Mouse (Mus musculus) intestine, postnatal 0 days (tissue): Measurements from ENCODE around the gene Herpud1. TPM values are rescaled to one million over a fixed set of nuclear protein-coding genes. Genes with fewer than 3 reads are reported as not detected.

ENCODE experiments used
- ATAC-seq: fragments of 200-750 bp; cut with Nextera tagmentation; 2 replicates; pipeline ENCODE4 v1.8.0; 2017; ENCODE audit warnings: mild to moderate bottlenecking, moderate TSS enrichment, moderate library complexity
- H3K27ac ChIP-seq: fragments of 300-500 bp; sonication (generic); 2 replicates; pipeline ENCODE4 v1.5.1; 2014; ENCODE audit warnings: mild to moderate bottlenecking, low read depth, low read length, moderate library complexity
- H3K27me3 ChIP-seq: fragments of 300-500 bp; sonication (generic); replicated peaks from 2 replicates; pipeline ENCODE4 v1.6.1; 2014; ENCODE audit warnings: low read length, mixed read lengths; ENCODE audit not compliant: control insufficient read depth, insufficient read depth
- H3K36me3 ChIP-seq: fragments of 300-500 bp; sonication (generic); 2 replicates; pipeline ENCODE4 v1.6.1; 2014; ENCODE audit warnings: mild to moderate bottlenecking, moderate library complexity; ENCODE audit not compliant: control insufficient read depth, insufficient read depth
- H3K4me1 ChIP-seq: fragments of 300-500 bp; sonication (generic); replicated peaks from 2 replicates; pipeline ENCODE4 v1.6.1; 2014; ENCODE audit warnings: antibody characterized with exemption, low read length, mixed read lengths; ENCODE audit not compliant: control insufficient read depth, insufficient read depth
- H3K4me2 ChIP-seq: fragments of 300-500 bp; sonication (generic); replicated peaks from 2 replicates; pipeline ENCODE4 v1.6.1; 2014; ENCODE audit warnings: low read depth, mild to moderate bottlenecking, moderate library complexity
- H3K4me3 ChIP-seq: fragments of 300-500 bp; sonication (generic); 2 replicates; pipeline ENCODE4 v1.5.1; 2014; ENCODE audit warnings: low read depth, low read length
- H3K9ac ChIP-seq: fragments of 300-500 bp; sonication (generic); 2 replicates; pipeline ENCODE4 v1.6.1; 2014; ENCODE audit warnings: mild to moderate bottlenecking, low read depth, low read length
- H3K9me3 ChIP-seq: fragments of 300-500 bp; sonication (generic); 2 replicates; pipeline ENCODE4 v1.6.1; 2016; ENCODE audit warnings: mixed run types; ENCODE audit not compliant: control insufficient read depth
- CTCF ChIP-seq: sonication (generic); IDR thresholded peaks from 2 replicates; pipeline ENCODE4 v1.5.1; 2016; ENCODE audit warnings: low read depth, mild to moderate bottlenecking, control low read depth, antibody characterized with exemption, moderate library complexity
- WGBS: fragments of 180-500 bp; shearing (Covaris S2); extraction: QIAGEN DNeasy Blood & Tissue Kit; methylation state at CpG from one replicate; pipeline ENCODE4 v1.1.7; 2014; 5-methylcytosine and 5-hydroxymethylcytosine counted together
- polyA plus RNA-seq: library from polyadenylated mRNA; unstranded; fragments of >200 nt; fragmentation: Nextera tagmentation; extraction: Ambion mirVana; gene quantifications from 2 replicates; pipeline ENCODE4 v1.2.1, GENCODE M21; 2015

Herpud1 gene
- polyA plus RNA-seq, 1 experiment from 2014 or later: 154 TPM

DNA sequence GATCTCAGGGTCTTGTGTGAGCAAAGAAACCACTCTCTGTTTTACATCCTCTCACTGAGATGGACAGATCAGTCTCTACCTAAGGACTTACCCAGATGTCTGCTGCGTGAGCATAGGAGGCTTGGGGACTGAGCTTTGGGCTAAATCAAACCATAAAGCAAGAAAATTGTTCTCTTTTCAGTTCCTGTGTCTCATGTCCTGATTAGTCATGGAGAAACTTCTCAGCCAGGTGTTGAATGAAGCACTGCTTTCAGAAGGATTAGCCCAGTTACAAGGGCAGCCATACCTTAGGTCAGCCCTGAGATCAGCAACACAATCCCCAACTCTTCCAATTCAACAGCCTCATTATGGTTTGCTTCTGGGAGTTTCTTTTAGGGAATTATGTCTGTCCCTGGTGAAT is 55.4 kb downstream of the Herpud1 start:
- Histone ChIP-seq H3K4me2 (no peak overlapping the region), H3K27ac (no peak overlapping the region), H3K27me3 (no peaks in the 10 kb centered on the region), H3K9ac (no peak overlapping the region), H3K4me1 (no peaks in the 10 kb centered on the region), H3K4me3 (no peak overlapping the region), H3K36me3 (no peaks in the 10 kb centered on the region), H3K9me3 (no peaks in the 10 kb centered on the region)
- 82% methylated on average over 1 of the region's 1 CpGs for WGBS
- no peak for TF ChIP-seq CTCF
- no peak for ATAC-seq

DNA sequence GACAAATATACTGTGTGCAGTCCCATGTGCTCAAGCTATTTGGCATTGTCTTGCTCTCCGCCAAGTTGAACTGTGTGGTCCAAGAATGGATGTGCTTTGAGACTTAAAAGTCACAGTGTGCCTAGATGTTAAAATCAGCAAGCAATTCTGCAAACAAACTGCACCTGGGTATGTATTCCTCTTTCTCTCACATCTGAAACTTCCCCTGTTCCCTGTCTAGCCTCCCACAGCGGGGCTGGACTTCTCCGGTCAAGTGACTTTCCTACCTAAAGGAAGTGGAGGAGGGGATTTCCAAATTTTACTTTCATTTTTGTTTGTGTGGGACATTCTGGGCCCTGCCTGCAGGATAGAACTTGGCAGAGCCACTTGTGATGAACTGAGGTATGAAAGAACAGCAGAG is 56.9 kb downstream of the Herpud1 start:
- Histone ChIP-seq H3K36me3 (no peaks in the 10 kb centered on the region), H3K4me3 (no peak overlapping the region), H3K27ac (no peak overlapping the region), H3K4me1 (no peaks in the 10 kb centered on the region), H3K4me2 (no peak overlapping the region), H3K9me3 (no peaks in the 10 kb centered on the region), H3K9ac (no peak overlapping the region), H3K27me3 (no peaks in the 10 kb centered on the region)
- ATAC-seq: no peak
- 85% methylated on average over 3 of the region's 3 CpGs for WGBS
- TF ChIP-seq CTCF: no peak

DNA sequence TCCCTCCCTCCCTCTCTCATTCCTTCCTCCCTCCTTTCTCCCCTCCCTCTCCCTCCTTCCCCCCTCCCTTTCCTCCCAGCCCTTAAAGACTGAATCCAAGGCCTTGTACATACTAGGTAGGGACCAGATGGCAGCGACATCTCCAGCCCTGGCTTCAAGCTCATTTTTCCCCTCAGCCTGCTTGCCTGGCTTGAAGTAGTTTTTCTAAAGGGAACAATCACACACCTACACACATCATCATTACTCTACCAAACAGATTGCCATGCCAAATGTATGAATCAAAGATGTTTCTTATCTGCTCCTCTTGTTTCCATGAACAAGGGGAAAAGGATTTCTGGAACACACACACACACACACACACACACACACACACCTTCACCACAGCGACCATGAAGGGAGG is 58.2 kb downstream of the Herpud1 start:
- Histone ChIP-seq H3K27me3 (no peaks in the 10 kb centered on the region), H3K4me3 (no peak overlapping the region), H3K4me2 (no peak overlapping the region), H3K4me1 (no peaks in the 10 kb centered on the region), H3K9ac (no peak overlapping the region), H3K27ac (no peak overlapping the region), H3K36me3 (no peaks in the 10 kb centered on the region), H3K9me3 (no peaks in the 10 kb centered on the region)
- WGBS: 77% methylated on average over 2 of the region's 2 CpGs
- TF ChIP-seq CTCF: no peak
- no peak for ATAC-seq

Other genes starting within 250 kb of the Herpud1 start
- gene Mt4, start 249.2 kb upstream of the Herpud1 start, polyA plus RNA-seq: 0.69 and 2.6 TPM in 2 replicates
- 4.4 and 4.7 TPM in 2 replicates for gene Mt3, start 233.8 kb upstream of the Herpud1 start, polyA plus RNA-seq
- 224 and 270 TPM in 2 replicates for gene Mt2, start 213.8 kb upstream of the Herpud1 start, polyA plus RNA-seq
- 2,068 and 2,262 TPM in 2 replicates for gene Mt1, start 207.4 kb upstream of the Herpud1 start, polyA plus RNA-seq
- 21.2 and 21.9 TPM in 2 replicates for gene Nup93, start 171.9 kb upstream of the Herpud1 start, polyA plus RNA-seq
- gene Slc12a3, start 57.2 kb upstream of the Herpud1 start, polyA plus RNA-seq: 0.16 TPM in 1 of 2 replicates, not detected in the other
- 0.50 and 0.75 TPM in 2 replicates for gene Nlrc5, start 47.9 kb downstream of the Herpud1 start, polyA plus RNA-seq
- gene Cpne2, start 146.6 kb downstream of the Herpud1 start, polyA plus RNA-seq: 4.4 and 4.6 TPM in 2 replicates
- gene Rspry1, start 215.5 kb downstream of the Herpud1 start, polyA plus RNA-seq: 17.5 and 19.1 TPM in 2 replicates
- 44.5 and 57.0 TPM in 2 replicates for gene Fam192a, start 215.6 kb downstream of the Herpud1 start, polyA plus RNA-seq